Mouse (Mus musculus) E14TG2a.4 (cell line): ENCODE measurements around the gene Exosc10.

Source experiments
- H3K27me3 ChIP-seq: 2 replicates; pipeline ENCODE4 v1.6.1; 2014; ENCODE audit warnings: low read length, control low read depth; ENCODE audit not compliant: insufficient read depth
- H3K36me3 ChIP-seq: 2 replicates; pipeline ENCODE4 v1.6.1; 2014; ENCODE audit warnings: low read length, control low read depth; ENCODE audit not compliant: insufficient read depth
- H3K4me1 ChIP-seq: replicated peaks from 2 replicates; pipeline ENCODE4 v1.6.1; 2014; ENCODE audit warnings: low read depth, low read length, control low read depth
- H3K4me3 ChIP-seq: replicated peaks from 2 replicates; pipeline ENCODE4 v1.5.1; 2014; ENCODE audit warnings: mild to moderate bottlenecking, low read length
- H3K9me3 ChIP-seq: 2 replicates; pipeline ENCODE4 v1.6.1; 2014; ENCODE audit warnings: low read length, control low read depth
- CTCF ChIP-seq: conservative IDR thresholded peaks from 2 replicates; pipeline ENCODE4 v1.5.1; 2014; ENCODE audit warnings: low read length
- NANOG ChIP-seq: IDR thresholded peaks from 2 replicates; pipeline ENCODE4 v1.6.1; 2014; ENCODE audit warnings: borderline replicate concordance, low read length, mixed read lengths
- POU5F1 ChIP-seq: IDR thresholded peaks from 2 replicates; pipeline ENCODE4 v1.6.1; 2014; ENCODE audit warnings: low read length, borderline replicate concordance

Exosc10 gene

DNA sequence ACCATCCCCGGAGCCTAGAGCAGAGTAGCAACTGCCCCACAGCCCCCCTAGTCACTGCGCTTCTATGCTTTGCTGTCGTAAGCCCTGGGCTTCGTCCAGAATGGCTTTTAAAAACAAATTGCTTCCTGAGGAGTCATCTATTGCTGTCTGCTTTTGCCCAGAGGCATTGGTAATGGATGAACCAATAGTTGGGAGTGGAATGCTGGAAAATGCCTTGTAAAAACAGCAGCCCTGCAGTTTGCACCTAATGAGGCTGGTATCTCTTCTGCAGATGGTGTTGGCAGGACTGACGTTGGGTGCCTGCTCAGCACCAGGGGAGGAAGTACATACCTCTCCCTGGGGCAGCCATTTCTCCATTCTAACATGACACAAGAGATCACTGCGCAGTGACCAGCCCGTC lies 34.7 kb upstream of the Exosc10 start:
- Histone ChIP-seq H3K36me3 (peaks cover 77% of the 10 kb centered on the region), H3K4me1 (peaks cover 2% of the 10 kb centered on the region), H3K9me3 (no peaks in the 10 kb centered on the region), H3K27me3 (no peaks in the 10 kb centered on the region), H3K4me3 (no peak overlapping the region)
- no peak for TF ChIP-seq POU5F1
- no peak for TF ChIP-seq CTCF

GRCm38 (mm10) chr4:148527158-148527910 lies 30.9 kb upstream of the Exosc10 start:
- Histone ChIP-seq H3K9me3 (no peaks in the 10 kb centered on the region), H3K27me3 (no peaks in the 10 kb centered on the region), H3K36me3 (peaks cover 84% of the 10 kb centered on the region), H3K4me1 (no peaks in the 10 kb centered on the region), H3K4me3 (no peak overlapping the region)
- no peak for TF ChIP-seq NANOG

DNA sequence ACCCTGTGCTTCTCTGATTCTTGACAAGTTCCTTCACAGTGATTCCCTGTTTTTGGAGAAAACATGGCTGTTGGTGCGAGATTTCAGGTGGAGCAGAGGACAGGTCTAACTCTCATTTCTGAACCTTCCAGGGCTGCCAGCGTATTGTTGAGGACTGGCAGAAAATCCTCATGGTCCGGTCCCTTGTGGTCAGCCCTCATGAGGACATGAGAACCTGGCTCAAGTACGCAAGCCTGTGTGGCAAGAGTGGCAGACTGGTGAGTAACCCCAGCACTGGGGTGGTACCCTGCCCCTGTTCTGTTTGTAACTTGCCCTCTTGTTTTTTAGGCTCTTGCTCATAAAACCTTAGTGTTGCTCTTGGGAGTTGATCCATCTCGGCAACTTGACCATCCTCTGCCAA lies 27.9 kb upstream of the Exosc10 start:
- no peaks in the 10 kb centered on the region for H3K4me1 ChIP-seq
- H3K27me3 ChIP-seq = no peaks in the 10 kb centered on the region
- no peaks in the 10 kb centered on the region for H3K9me3 ChIP-seq
- peaks cover 93% of the 10 kb centered on the region for H3K36me3 ChIP-seq
- no peak overlapping the region for H3K4me3 ChIP-seq
- TF ChIP-seq POU5F1 = no peak
- no peak for TF ChIP-seq CTCF
- TF ChIP-seq NANOG = no peak

DNA sequence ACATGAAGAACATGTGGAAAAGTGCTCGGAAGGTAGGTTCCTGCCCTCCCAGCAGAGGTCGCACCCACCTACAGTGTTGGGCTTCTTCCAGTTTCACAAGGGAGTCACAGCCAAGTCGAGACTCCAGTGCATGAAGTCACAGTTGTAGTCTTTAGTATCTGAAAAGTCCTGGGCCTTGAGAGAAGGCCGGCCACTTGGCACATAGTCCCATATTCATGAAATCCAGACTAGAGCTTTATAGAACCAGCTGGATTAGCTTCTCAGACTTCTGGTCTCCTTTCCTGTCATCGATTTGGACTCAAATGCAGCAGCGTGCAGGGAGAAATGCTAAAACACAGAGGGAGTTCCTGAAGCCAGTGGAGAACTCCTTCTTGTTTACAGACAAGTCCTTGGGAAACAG lies 27.5 kb upstream of the Exosc10 start:
- TF ChIP-seq CTCF = no peak
- TF ChIP-seq POU5F1 = no peak
- TF ChIP-seq NANOG = no peak
- H3K4me1 ChIP-seq = no peaks in the 10 kb centered on the region
- H3K27me3 ChIP-seq = no peaks in the 10 kb centered on the region
- no peak overlapping the region for H3K4me3 ChIP-seq
- peaks cover 93% of the 10 kb centered on the region for H3K36me3 ChIP-seq
- H3K9me3 ChIP-seq = no peaks in the 10 kb centered on the region

GRCm38 (mm10) chr4:148531341-148531740 lies 26.9 kb upstream of the Exosc10 start:
- TF ChIP-seq NANOG (no peak), POU5F1 (no peak), CTCF (no peak)
- Histone ChIP-seq H3K9me3 (no peaks in the 10 kb centered on the region), H3K4me3 (no peak overlapping the region), H3K36me3 (peaks cover 93% of the 10 kb centered on the region), H3K27me3 (no peaks in the 10 kb centered on the region), H3K4me1 (no peaks in the 10 kb centered on the region)

DNA sequence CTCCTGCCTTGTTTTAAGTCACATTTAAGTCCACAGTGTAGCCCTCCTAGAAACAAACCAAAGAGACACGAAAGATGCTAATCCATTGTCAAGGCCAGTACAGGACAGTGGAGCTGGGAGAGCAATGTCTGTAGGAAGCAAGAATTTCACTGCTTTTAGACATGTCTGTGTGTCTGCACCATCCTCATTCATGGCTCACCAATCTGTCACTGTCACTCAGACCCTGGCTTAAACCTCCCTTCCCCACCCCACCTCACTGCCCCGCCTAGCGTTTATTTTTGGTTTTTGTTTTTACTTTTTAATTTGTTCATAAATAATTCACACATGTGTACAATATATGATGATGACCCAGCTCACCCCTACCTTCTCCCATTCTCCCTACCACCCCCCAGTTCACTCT lies 25.7 kb upstream of the Exosc10 start:
- TF ChIP-seq CTCF (no peak), POU5F1 (no peak), NANOG (no peak)
- no peaks in the 10 kb centered on the region for H3K9me3 ChIP-seq
- peaks cover 93% of the 10 kb centered on the region for H3K36me3 ChIP-seq
- H3K4me1 ChIP-seq = no peaks in the 10 kb centered on the region
- no peaks in the 10 kb centered on the region for H3K27me3 ChIP-seq
- H3K4me3 ChIP-seq = no peak overlapping the region

GRCm38 (mm10) chr4:148533613-148534328 lies 24.5 kb upstream of the Exosc10 start:
- Histone ChIP-seq H3K4me1 (no peaks in the 10 kb centered on the region), H3K27me3 (no peaks in the 10 kb centered on the region), H3K9me3 (no peaks in the 10 kb centered on the region), H3K36me3 (peaks cover 96% of the 10 kb centered on the region), H3K4me3 (no peak overlapping the region)
- TF ChIP-seq POU5F1 (no peak), CTCF (no peak), NANOG (no peak)

- Histone ChIP-seq H3K4me1 (no peaks in the 10 kb centered on the region), H3K27me3 (no peaks in the 10 kb centered on the region), H3K9me3 (no peaks in the 10 kb centered on the region), H3K36me3 (peaks cover 100% of the 10 kb centered on the region), H3K4me3 (no peak overlapping the region)
- TF ChIP-seq CTCF = no peak
- no peak for TF ChIP-seq NANOG
- no peak for TF ChIP-seq POU5F1
Observed at GRCm38 (mm10) chr4:148535876-148536275, 22.4 kb upstream of the Exosc10 start.

DNA sequence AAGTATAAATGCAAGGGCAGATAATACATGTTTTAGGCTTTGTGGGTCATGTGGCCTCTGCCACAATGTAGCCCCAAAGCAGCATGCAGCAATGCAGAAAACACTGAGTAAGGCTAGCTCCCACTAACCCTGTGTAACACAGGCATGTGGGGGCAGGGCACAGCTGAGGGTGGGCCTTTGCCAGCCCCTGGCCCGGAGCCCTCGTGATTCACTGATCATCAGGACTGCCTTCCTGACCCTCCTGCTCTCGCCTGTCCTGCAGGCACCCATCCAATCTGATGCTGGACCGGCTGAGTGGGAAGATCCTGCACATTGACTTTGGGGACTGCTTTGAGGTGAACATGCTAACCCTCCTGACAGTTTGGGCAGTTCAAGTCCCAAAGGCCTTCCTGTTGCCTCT lies 9.1 kb upstream of the Exosc10 start:
- H3K9me3 ChIP-seq = no peaks in the 10 kb centered on the region
- H3K4me3 ChIP-seq = no peak overlapping the region
- H3K4me1 ChIP-seq = no peaks in the 10 kb centered on the region
- no peak for TF ChIP-seq POU5F1
- TF ChIP-seq NANOG = no peak
- no peak for TF ChIP-seq CTCF
- H3K27me3 ChIP-seq = no peaks in the 10 kb centered on the region
- H3K36me3 ChIP-seq = peaks cover 92% of the 10 kb centered on the region
